11 mouse cellular contexts compared by ENCODE assay signal in the genomic region with DNA sequence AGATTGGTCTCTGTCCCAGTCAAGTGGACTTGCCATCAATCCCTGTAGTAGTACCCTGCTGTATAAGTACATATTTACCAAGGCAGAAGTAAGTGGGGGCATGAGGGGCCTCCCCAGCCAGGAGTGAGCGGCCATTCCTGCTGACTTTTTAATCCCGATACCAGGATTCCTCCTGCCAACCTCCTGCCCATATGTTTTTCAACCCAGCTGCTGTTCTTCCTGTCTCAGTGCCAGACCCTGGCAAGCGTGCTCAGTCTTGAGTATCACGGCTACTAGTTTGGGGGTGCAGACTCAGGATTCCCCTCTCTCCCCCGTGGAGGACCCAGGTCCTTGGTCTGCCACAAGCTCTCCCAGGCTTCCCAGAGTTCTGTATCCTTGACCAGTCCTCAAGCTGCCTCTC. TPM values are rescaled to one million over a fixed set of nuclear protein-coding genes. Genes with fewer than 3 reads are reported as not detected.
DNase-seq lines count a peak whose midpoint lies in the region; ATAC-seq and TF ChIP-seq lines count a peak whose summit lies in the region.
"Had no signal": no experiment of that assay in that cellular context is flagged by ENCODE, and none has a peak within 500 bp of the region (broad histone marks: within the 10 kb centered on the region; RNA-seq: fewer than 3 reads in every experiment).

No protein-coding gene starts in this region.

- no peaks in the 10 kb centered on the region for H3K27me3 ChIP-seq in heart, embryonic 15.5 days
- H3K27me3 ChIP-seq in lung, postnatal 0 days (replicated peaks; ENCODE audit: insufficient read depth, low read length), result no peaks in the 10 kb centered on the region
- no peaks in the 10 kb centered on the region for H3K27me3 ChIP-seq in heart, postnatal 0 days (ENCODE audit: control insufficient read depth, insufficient read depth, low read length)
- H3K27me3 ChIP-seq in myocyte (ENCODE audit: control insufficient read depth, insufficient read depth, insufficient read length), result no peaks in the 10 kb centered on the region

- intact Hi-C loops in heart, postnatal 25 days (cut with DNase I), result no loop called here

- 71% methylated on average over 5 of the region's 5 CpGs for WGBS in heart, embryonic 15.5 days
- 23% methylated on average over 5 of the region's 5 CpGs for WGBS in lung, postnatal 0 days
- WGBS in heart, postnatal 0 days, result 55% methylated on average over 5 of the region's 5 CpGs

- peaks cover 23% of the 10 kb centered on the region for H3K36me3 ChIP-seq in heart, embryonic 15.5 days
- H3K36me3 ChIP-seq in lung, postnatal 0 days (ENCODE audit: insufficient read depth, low read length), result 0 out of 2 replicates have a peak, but pooled peaks cover 13% of the 10 kb centered on the region
- H3K36me3 ChIP-seq in heart, postnatal 0 days (replicated peaks; ENCODE audit: control insufficient read depth, insufficient read depth, low read length), result peaks cover 25% of the 10 kb centered on the region
- H3K36me3 ChIP-seq in myocyte (ENCODE audit: control insufficient read depth, insufficient read depth), result no peaks in the 10 kb centered on the region

- DNase-seq in heart, postnatal 25 days (ENCODE audit: low spot score), result no peak
- DNase-seq in lung, postnatal 0 days (ENCODE audit: low spot score), result no peak
- no peak for DNase-seq in lung, adult 18-20 months
- DNase-seq in heart, postnatal 0 days (ENCODE audit: low spot score), result no peak
- DNase-seq in right cerebral cortex, adult 18-20 months, result no peak

- TF ChIP-seq EP300 in lung, postnatal 0 days (IDR thresholded peaks at IDR 0.05), result no peak
- TF ChIP-seq EP300 in heart, postnatal 0 days (IDR thresholded peaks at IDR 0.05; ENCODE audit: low read depth), result no peak

- no peak for ATAC-seq in heart, embryonic 15.5 days (replicated peaks; ENCODE audit: insufficient number of reproducible peaks, insufficient read depth, low FRiP score, low read depth)
- ATAC-seq in lung, postnatal 0 days, result no peak
- ATAC-seq in heart, postnatal 0 days (ENCODE audit: insufficient read depth, low read depth), result no peak
- ATAC-seq in monocyte, adult 5-6 weeks (replicated peaks; ENCODE audit: insufficient number of reproducible peaks, low FRiP score, low TSS enrichment, poor library complexity, severe bottlenecking), result no peak
- ATAC-seq: forebrain, embryonic 14.5 days had no signal

- TF ChIP-seq CTCF in lung, postnatal 0 days (IDR thresholded peaks at IDR 0.05), result no peak
- no peak for TF ChIP-seq CTCF in heart, postnatal 0 days (IDR thresholded peaks at IDR 0.05; ENCODE audit: low read depth)

- no peak overlapping the region for H3ac ChIP-seq in myocyte (ENCODE audit: control insufficient read depth, insufficient read length)

- peak overlapping the region; percentile 26; the same call in 1 of the 2 replicates for H3K27ac ChIP-seq in heart, embryonic 15.5 days
- peak overlapping the region; percentile 43 for H3K27ac ChIP-seq in lung, postnatal 0 days (ENCODE audit: low read length)
- H3K27ac ChIP-seq in heart, postnatal 0 days (ENCODE audit: low read depth), result peak overlapping the region; percentile 46

- peak overlapping the region; percentile 51 for H3K4me2 ChIP-seq in heart, embryonic 15.5 days
- H3K4me2 ChIP-seq in lung, postnatal 0 days (replicated peaks; ENCODE audit: low read depth, low read length), result peak overlapping the region; percentile 87
- peak overlapping the region; percentile 78 for H3K4me2 ChIP-seq in heart, postnatal 0 days (ENCODE audit: low read depth, low read length)
- H3K4me2 ChIP-seq in myocyte (ENCODE audit: low read depth), result peak overlapping the region; percentile 3

- H3K9ac ChIP-seq in heart, embryonic 15.5 days, result no peak overlapping the region
- H3K9ac ChIP-seq in lung, postnatal 0 days (replicated peaks; ENCODE audit: low read depth), result peak overlapping the region; percentile 1; the same call in 1 of the 2 replicates
- peak overlapping the region; percentile 30; the same call in 1 of the 2 replicates for H3K9ac ChIP-seq in heart, postnatal 0 days (replicated peaks; ENCODE audit: low read depth, low read length)

- H3K79me2 ChIP-seq in myocyte (ENCODE audit: control insufficient read depth, insufficient read depth), result peaks cover 5% of the 10 kb centered on the region

- peaks cover 37% of the 10 kb centered on the region for H3K4me1 ChIP-seq in heart, embryonic 15.5 days (replicated peaks)
- H3K4me1 ChIP-seq in lung, postnatal 0 days (ENCODE audit: insufficient read depth, low read depth, low read length), result peaks cover 16% of the 10 kb centered on the region; the same call in 1 of the 2 replicates
- peaks cover 30% of the 10 kb centered on the region for H3K4me1 ChIP-seq in heart, postnatal 0 days (ENCODE audit: control insufficient read depth, insufficient read depth)

- no peaks in the 10 kb centered on the region for H3K9me3 ChIP-seq in heart, embryonic 15.5 days (replicated peaks)
- no peaks in the 10 kb centered on the region for H3K9me3 ChIP-seq in lung, postnatal 0 days (ENCODE audit: low read length)
- H3K9me3 ChIP-seq in heart, postnatal 0 days (replicated peaks; ENCODE audit: control insufficient read depth, low read length), result no peaks in the 10 kb centered on the region

- H3K4me3 ChIP-seq in heart, embryonic 15.5 days, result peak overlapping the region; percentile 24
- H3K4me3 ChIP-seq in lung, postnatal 0 days (ENCODE audit: low read depth, low read length), result peak overlapping the region; percentile 23
- H3K4me3 ChIP-seq in heart, postnatal 0 days (ENCODE audit: low read depth, low read length), result peak overlapping the region; percentile 22
- H3K4me3 ChIP-seq in myocyte, result no peak overlapping the region

- no peak for TF ChIP-seq POLR2A in myocyte (IDR thresholded peaks at IDR 0.05; ENCODE audit: insufficient read length, low read depth)

TF ChIP-seq in myocyte, 11 proteins besides CTCF, POLR2A, EP300 and RAD21:
- TF ChIP-seq POLR2AphosphoS2 (IDR thresholded peaks at IDR 0.05; ENCODE audit: insufficient read length, low read depth) (no peak), CEBPB (IDR thresholded peaks at IDR 0.05; ENCODE audit: insufficient read depth, poor library complexity, severe bottlenecking) (no peak), REST (IDR thresholded peaks at IDR 0.05; ENCODE audit: insufficient read depth, insufficient read length) (no peak), MAX (IDR thresholded peaks at IDR 0.05; ENCODE audit: low read depth) (no peak), TCF3 (IDR thresholded peaks at IDR 0.05; ENCODE audit: insufficient read length, low read depth) (no peak), E2F4 (IDR thresholded peaks at IDR 0.05; ENCODE audit: insufficient read depth) (no peak), MYOG (IDR thresholded peaks at IDR 0.05; ENCODE audit: control insufficient read depth in 1 of 3, insufficient read depth in 1 of 3, insufficient read length in 2 of 3, low read depth in 2 of 3) (peak in 1 of 3 experiments; percentile 42), MYOD1 (IDR thresholded peaks at IDR 0.05; ENCODE audit: control insufficient read depth in 1 of 3, insufficient read length in 2 of 3, low read depth in 2 of 3) (peak in 1 of 3 experiments; percentile 11), SRF (IDR thresholded peaks at IDR 0.05; ENCODE audit: control insufficient read depth, insufficient read length, low read depth) (no peak)

RNA-seq across cellular contexts. Expression of a gene that starts 3.4 kb away (rescaled TPM):
- polyA plus RNA-seq in heart, embryonic 15.5 days (2015; fragmentation: Nextera tagmentation; extraction: Ambion mirVana), result 14.3 and 21.6 TPM in 2 replicates
- total RNA-seq in heart, postnatal 25 days (2021), result 10 to 100 TPM; 20.5 to 22.7 TPM
- polyA plus RNA-seq in lung, postnatal 0 days (2015; fragmentation: Nextera tagmentation; extraction: Ambion mirVana), result 23.5 and 24.3 TPM in 2 replicates
- total RNA-seq in heart, postnatal 0 days (2014; rRNA removed; ENCODE audit: low replicate concordance), result 7.8 and 10.5 TPM in 2 replicates
- 14.5 and 16.1 TPM in 2 replicates for polyA plus RNA-seq in heart, postnatal 0 days (2015; fragmentation: Nextera tagmentation; extraction: Ambion mirVana)
- 6.5 TPM for polyA plus RNA-seq in myocyte (2012; fragmentation: generic; extraction: Trizol)
- total RNA-seq in monocyte, adult 5-6 weeks (2017), result 49.5 to 82.1 TPM (median 73.1 TPM) in 3 replicates

RNA-seq across cellular contexts. Expression of a gene that starts 32.6 kb away (rescaled TPM):
- 8.6 and 11.0 TPM in 2 replicates for polyA plus RNA-seq in heart, embryonic 15.5 days (2015; fragmentation: Nextera tagmentation; extraction: Ambion mirVana)
- 1 to 10 TPM; 4.6 to 4.9 TPM for total RNA-seq in heart, postnatal 25 days (2021)
- 5.6 and 5.8 TPM in 2 replicates for polyA plus RNA-seq in lung, postnatal 0 days (2015; fragmentation: Nextera tagmentation; extraction: Ambion mirVana)
- 5.3 and 8.5 TPM in 2 replicates for total RNA-seq in heart, postnatal 0 days (2014; rRNA removed; ENCODE audit: low replicate concordance)
- 4.6 and 5.3 TPM in 2 replicates for polyA plus RNA-seq in heart, postnatal 0 days (2015; fragmentation: Nextera tagmentation; extraction: Ambion mirVana)
- 3.1 TPM for polyA plus RNA-seq in myocyte (2012; fragmentation: generic; extraction: Trizol)
- total RNA-seq in monocyte, adult 5-6 weeks (2017), result 3.2 to 10.6 TPM (median 7.6 TPM) in 3 replicates

RNA-seq across cellular contexts. Expression of a gene that starts 35.9 kb away (rescaled TPM):
- not detected in 2 replicates for polyA plus RNA-seq in heart, embryonic 15.5 days (2015; fragmentation: Nextera tagmentation; extraction: Ambion mirVana)
- total RNA-seq in heart, postnatal 25 days (2021), result not detected
- polyA plus RNA-seq in lung, postnatal 0 days (2015; fragmentation: Nextera tagmentation; extraction: Ambion mirVana), result not detected in 2 replicates
- not detected in 2 replicates for total RNA-seq in heart, postnatal 0 days (2014; rRNA removed; ENCODE audit: low replicate concordance)
- polyA plus RNA-seq in heart, postnatal 0 days (2015; fragmentation: Nextera tagmentation; extraction: Ambion mirVana), result not detected in 2 replicates
- polyA plus RNA-seq in myocyte (2012; fragmentation: generic; extraction: Trizol), result 0.19 TPM
- total RNA-seq in monocyte, adult 5-6 weeks (2017), result not detected in 3 replicates
- total RNA-seq: common myeloid progenitor, adult 5-6 weeks; left cerebral cortex, postnatal 14 days had no signal
- polyA plus RNA-seq: forebrain, embryonic 14.5 days had no signal

RNA-seq across cellular contexts. Expression of a gene that starts 47.4 kb away (rescaled TPM):
- polyA plus RNA-seq in heart, embryonic 15.5 days (2015; fragmentation: Nextera tagmentation; extraction: Ambion mirVana), result 44.2 and 51.1 TPM in 2 replicates
- total RNA-seq in heart, postnatal 25 days (2021), result 10 to 100 TPM; 16.8 to 20.3 TPM
- polyA plus RNA-seq in lung, postnatal 0 days (2015; fragmentation: Nextera tagmentation; extraction: Ambion mirVana), result 63.0 and 68.8 TPM in 2 replicates
- 36.0 and 44.6 TPM in 2 replicates for total RNA-seq in heart, postnatal 0 days (2014; rRNA removed; ENCODE audit: low replicate concordance)
- polyA plus RNA-seq in heart, postnatal 0 days (2015; fragmentation: Nextera tagmentation; extraction: Ambion mirVana), result 36.9 and 41.4 TPM in 2 replicates
- polyA plus RNA-seq in myocyte (2012; fragmentation: generic; extraction: Trizol), result 172 TPM
- total RNA-seq in monocyte, adult 5-6 weeks (2017), result 36.8 to 48.1 TPM (median 46.4 TPM) in 3 replicates

Comparison
In these comparisons a context has a peak if more than half of its experiments do, and no peak if none do; other contexts are left out.
1. H3K4me2 ChIP-seq: peak in every context shown above with its lines; median percentile 87 in lung, postnatal 0 days; 78 in heart, postnatal 0 days; 51 in heart, embryonic 15.5 days; 3 in myocyte.